9 mouse cellular contexts compared by ENCODE assay signal in genomic region chr2:158771066-158771763, GRCm38 (mm10). TPM values are rescaled to one million over a fixed set of nuclear protein-coding genes. Genes with fewer than 3 reads are reported as not detected.
DNase-seq lines count a peak whose midpoint lies in the region; ATAC-seq and TF ChIP-seq lines count a peak whose summit lies in the region.
"Had no signal": no experiment of that assay in that cellular context is flagged by ENCODE, and none has a peak within 500 bp of the region (broad histone marks: within the 10 kb centered on the region; RNA-seq: fewer than 3 reads in every experiment).

No protein-coding gene starts in this region.

- no peak overlapping the region for H3K27ac ChIP-seq in heart, postnatal 0 days (ENCODE audit: low read depth)
- H3K27ac ChIP-seq in forebrain, embryonic 13.5 days: no peak overlapping the region
- H3K27ac ChIP-seq in liver, embryonic 13.5 days: no peak overlapping the region

- no peak overlapping the region for H3K9ac ChIP-seq in heart, postnatal 0 days (replicated peaks; ENCODE audit: low read depth, low read length)
- H3K9ac ChIP-seq in forebrain, embryonic 13.5 days: peak overlapping the region; percentile 81; the same call in 1 of the 2 replicates
- H3K9ac ChIP-seq in liver, embryonic 13.5 days: peak overlapping the region; percentile 92

- intact Hi-C loops in heart, postnatal 25 days (cut with DNase I): no loop called here

- DNase-seq in heart, postnatal 0 days (ENCODE audit: low spot score): no peak
- no peak for DNase-seq in heart, postnatal 25 days (ENCODE audit: low spot score)
- DNase-seq in CD4-positive helper T cell, adult 2 months (ENCODE audit: low read depth, low spot score): peak; percentile 51
- no peak for DNase-seq in liver, embryonic 13.5 days
- no peak for DNase-seq in layer of hippocampus, adult 11-12 months (ENCODE audit: low spot score)
- no peak for DNase-seq in embryo, embryonic 9.5 days (ENCODE audit: extremely low spot score)
- no peak for DNase-seq in kidney, postnatal 10 days
- DNase-seq: lung, postnatal 10 days had no signal

- H3K27me3 ChIP-seq in heart, postnatal 0 days (ENCODE audit: control insufficient read depth, insufficient read depth, low read length): no peaks in the 10 kb centered on the region
- H3K27me3 ChIP-seq in forebrain, embryonic 13.5 days: no peaks in the 10 kb centered on the region
- H3K27me3 ChIP-seq in liver, embryonic 13.5 days: no peaks in the 10 kb centered on the region

- no peak for TF ChIP-seq CTCF in heart, postnatal 0 days (IDR thresholded peaks at IDR 0.05; ENCODE audit: low read depth)

- H3K4me1 ChIP-seq in heart, postnatal 0 days (ENCODE audit: control insufficient read depth, insufficient read depth): peaks cover 42% of the 10 kb centered on the region
- peaks cover 50% of the 10 kb centered on the region for H3K4me1 ChIP-seq in forebrain, embryonic 13.5 days
- peaks cover 67% of the 10 kb centered on the region for H3K4me1 ChIP-seq in liver, embryonic 13.5 days (replicated peaks)

- ATAC-seq in heart, postnatal 0 days (ENCODE audit: insufficient read depth, low read depth): no peak
- no peak for ATAC-seq in forebrain, embryonic 13.5 days
- ATAC-seq in liver, embryonic 13.5 days (ENCODE audit: low read depth): no peak

- H3K4me3 ChIP-seq in heart, postnatal 0 days (ENCODE audit: low read depth, low read length): no peak overlapping the region; the same call in 1 of the 2 replicates
- peak overlapping the region; percentile 72; the same call in 1 of the 2 replicates for H3K4me3 ChIP-seq in forebrain, embryonic 13.5 days
- H3K4me3 ChIP-seq in liver, embryonic 13.5 days (replicated peaks): peak overlapping the region; percentile 93

- H3K36me3 ChIP-seq in heart, postnatal 0 days (replicated peaks; ENCODE audit: control insufficient read depth, insufficient read depth, low read length): no peaks in the 10 kb centered on the region
- H3K36me3 ChIP-seq in forebrain, embryonic 13.5 days (ENCODE audit: poor library complexity, severe bottlenecking): peaks cover 15% of the 10 kb centered on the region
- peaks cover 52% of the 10 kb centered on the region for H3K36me3 ChIP-seq in liver, embryonic 13.5 days

- no peak for TF ChIP-seq EP300 in heart, postnatal 0 days (IDR thresholded peaks at IDR 0.05; ENCODE audit: low read depth)

- H3K4me2 ChIP-seq in heart, postnatal 0 days (ENCODE audit: low read depth, low read length): peak overlapping the region; percentile 100
- peak overlapping the region; percentile 97 for H3K4me2 ChIP-seq in forebrain, embryonic 13.5 days
- peak overlapping the region; percentile 96 for H3K4me2 ChIP-seq in liver, embryonic 13.5 days

- H3K9me3 ChIP-seq in heart, postnatal 0 days (replicated peaks; ENCODE audit: control insufficient read depth, low read length): no peaks in the 10 kb centered on the region
- no peaks in the 10 kb centered on the region for H3K9me3 ChIP-seq in forebrain, embryonic 13.5 days (replicated peaks)
- H3K9me3 ChIP-seq in liver, embryonic 13.5 days (replicated peaks): no peaks in the 10 kb centered on the region

- 35% methylated on average over 11 of the region's 11 CpGs for WGBS in heart, postnatal 0 days
- 56% methylated on average over 11 of the region's 11 CpGs for WGBS in forebrain, embryonic 13.5 days
- WGBS in liver, embryonic 13.5 days (ENCODE audit: insufficient replicate concordance): 69% methylated on average over 11 of the region's 11 CpGs

RNA-seq across cellular contexts. Expression of gene Fam83d, which starts 3.3 kb away (rescaled TPM):
- total RNA-seq in heart, postnatal 0 days (2014; rRNA removed; ENCODE audit: low replicate concordance): 37.7 and 75.5 TPM in 2 replicates
- polyA plus RNA-seq in heart, postnatal 0 days (2015; fragmentation: Nextera tagmentation; extraction: Ambion mirVana): 18.6 and 19.3 TPM in 2 replicates
- 1 to 10 TPM in 1 of 2 experiments, under 1 TPM in 1; 0.75 to 1.1 TPM for total RNA-seq in heart, postnatal 25 days (2021)
- 38.7 and 39.9 TPM in 2 replicates for polyA plus RNA-seq in forebrain, embryonic 13.5 days (2015; fragmentation: Nextera tagmentation; extraction: Ambion mirVana)
- 15.7 and 18.1 TPM in 2 replicates for polyA plus RNA-seq in liver, embryonic 13.5 days (2015; fragmentation: Nextera tagmentation; extraction: Ambion mirVana)

RNA-seq across cellular contexts. Expression of gene Dhx35, which starts 23.4 kb away (rescaled TPM):
- total RNA-seq in heart, postnatal 0 days (2014; rRNA removed; ENCODE audit: low replicate concordance): 30.7 and 36.9 TPM in 2 replicates
- 11.6 and 13.4 TPM in 2 replicates for polyA plus RNA-seq in heart, postnatal 0 days (2015; fragmentation: Nextera tagmentation; extraction: Ambion mirVana)
- total RNA-seq in heart, postnatal 25 days (2021): 10 to 100 TPM; 16.2 to 17.8 TPM
- polyA plus RNA-seq in forebrain, embryonic 13.5 days (2015; fragmentation: Nextera tagmentation; extraction: Ambion mirVana): 16.2 and 19.5 TPM in 2 replicates
- polyA plus RNA-seq in liver, embryonic 13.5 days (2015; fragmentation: Nextera tagmentation; extraction: Ambion mirVana): 4.4 and 4.8 TPM in 2 replicates
